Mouse (Mus musculus) liver, adult 2 months (tissue): ENCODE measurements around the gene Hhat.

Experiments used
- CTCF ChIP-seq: fragments of 200-500 bp; IDR thresholded peaks from 2 replicates; pipeline ENCODE4 v1.5.1; 2011; ENCODE audit warnings: low read depth, low read length, control low read depth
- POLR2A ChIP-seq: fragments of 200-500 bp; IDR thresholded peaks from 2 replicates; pipeline ENCODE4 v1.6.1; 2011; ENCODE audit warnings: low read length, control low read depth; ENCODE audit not compliant: insufficient read depth; ENCODE audit errors: extremely low read depth

GRCm38 (mm10) chr1:192798212-192799164, 27.5 kb upstream of the Hhat start:
- TF ChIP-seq CTCF (no peak), POLR2A (no peak)
